Mouse (Mus musculus): Measurements from ENCODE around the gene Ankrd55. TPM values are rescaled to one million over a fixed set of nuclear protein-coding genes. Genes with fewer than 3 reads are reported as not detected.
"Not testable (repeated sequence)": the region's sequence is repeated elsewhere in the genome, so short reads cannot be mapped to it uniquely, and the experiment has no call there.

Ankrd55 gene
- polyA plus RNA-seq, 2 experiments = 1.0 to 1.6 TPM

- DNase-seq (ENCODE audit: low spot score) (peak; percentile 65), ATAC-seq (ENCODE audit: low FRiP score, low read depth) (no peak)
- Histone ChIP-seq H3K36me3 (ENCODE audit: control insufficient read depth, insufficient read depth, low read length) (no peaks in the 10 kb centered on the region), H3K27ac (replicated peaks; ENCODE audit: low read depth, low read length) (no peak overlapping the region), H3K9ac (ENCODE audit: low read depth, low read length, severe bottlenecking) (no peak overlapping the region), H3K4me3 (replicated peaks; ENCODE audit: low read length) (no peak overlapping the region), H3K4me2 (replicated peaks; ENCODE audit: low read depth, low read length, severe bottlenecking) (no peak overlapping the region), H3K27me3 (ENCODE audit: control insufficient read depth, insufficient read depth, low read length) (no peaks in the 10 kb centered on the region), H3K4me1 (ENCODE audit: control insufficient read depth, insufficient read depth, low read length) (0 out of 2 replicates have a peak, but pooled peaks cover 2% of the 10 kb centered on the region), H3K9me3 (ENCODE audit: control insufficient read depth, low read length) (0 out of 2 replicates have a peak, but pooled peaks cover 4% of the 10 kb centered on the region)
- TF ChIP-seq POLR2A (IDR thresholded peaks at IDR 0.05; ENCODE audit: borderline replicate concordance, extremely low read depth, insufficient read depth, insufficient read length) = no peak
- 7% methylated on average over 1 of the region's 1 CpGs for WGBS
These were observed 20.4 kb downstream of the Ankrd55 start for GRCm38 (mm10) chr13:112308672-112309071.

GRCm38 (mm10) chr13:112311611-112312010 lies 23.4 kb downstream of the Ankrd55 start:
- H3K27ac ChIP-seq (replicated peaks; ENCODE audit: low read depth, low read length); ATAC-seq (ENCODE audit: low FRiP score, low read depth); H3K9ac ChIP-seq (ENCODE audit: low read depth, low read length, severe bottlenecking); H3K4me1 ChIP-seq (ENCODE audit: control insufficient read depth, insufficient read depth, low read length); DNase-seq (ENCODE audit: low spot score); H3K4me3 ChIP-seq (replicated peaks; ENCODE audit: low read length); H3K4me2 ChIP-seq (replicated peaks; ENCODE audit: low read depth, low read length, severe bottlenecking); H3K27me3 ChIP-seq (ENCODE audit: control insufficient read depth, insufficient read depth, low read length); H3K9me3 ChIP-seq (ENCODE audit: control insufficient read depth, low read length); H3K36me3 ChIP-seq (ENCODE audit: control insufficient read depth, insufficient read depth, low read length): not testable (repeated sequence)
- WGBS = 64% methylated on average over 3 of the region's 3 CpGs

- Histone ChIP-seq H3K27me3 (ENCODE audit: control insufficient read depth, insufficient read depth, low read length) (no peaks in the 10 kb centered on the region), H3K9ac (ENCODE audit: low read depth, low read length, severe bottlenecking) (no peak overlapping the region), H3K4me1 (ENCODE audit: control insufficient read depth, insufficient read depth, low read length) (peaks cover 7% of the 10 kb centered on the region; the same call in 1 of the 2 replicates), H3K4me3 (replicated peaks; ENCODE audit: low read length) (no peak overlapping the region), H3K27ac (replicated peaks; ENCODE audit: low read depth, low read length) (no peak overlapping the region), H3K4me2 (replicated peaks; ENCODE audit: low read depth, low read length, severe bottlenecking) (no peak overlapping the region), H3K36me3 (ENCODE audit: control insufficient read depth, insufficient read depth, low read length) (no peaks in the 10 kb centered on the region), H3K9me3 (ENCODE audit: control insufficient read depth, low read length) (no peaks in the 10 kb centered on the region; the same call in 1 of the 2 replicates)
- DNase-seq (ENCODE audit: low spot score) (no peak), ATAC-seq (ENCODE audit: low FRiP score, low read depth) (no peak)
- TF ChIP-seq POLR2A (IDR thresholded peaks at IDR 0.05; ENCODE audit: borderline replicate concordance, extremely low read depth, insufficient read depth, insufficient read length) = no peak
- WGBS = 24% methylated on average over 3 of the region's 3 CpGs
These were observed 27.2 kb downstream of the Ankrd55 start for GRCm38 (mm10) chr13:112315442-112315841.

- no peak overlapping the region for H3K9ac ChIP-seq (ENCODE audit: low read depth, low read length, severe bottlenecking)
- H3K36me3 ChIP-seq (ENCODE audit: control insufficient read depth, insufficient read depth, low read length) = no peaks in the 10 kb centered on the region
- H3K27me3 ChIP-seq (ENCODE audit: control insufficient read depth, insufficient read depth, low read length) = no peaks in the 10 kb centered on the region
- no peaks in the 10 kb centered on the region; the same call in 1 of the 2 replicates for H3K9me3 ChIP-seq (ENCODE audit: control insufficient read depth, low read length)
- no peak overlapping the region for H3K27ac ChIP-seq (replicated peaks; ENCODE audit: low read depth, low read length)
- ATAC-seq (ENCODE audit: low FRiP score, low read depth) = no peak
- 78% methylated on average over 11 of the region's 11 CpGs for WGBS
- H3K4me1 ChIP-seq (ENCODE audit: control insufficient read depth, insufficient read depth, low read length) = peaks cover 7% of the 10 kb centered on the region; the same call in 1 of the 2 replicates
- no peak for TF ChIP-seq POLR2A (IDR thresholded peaks at IDR 0.05; ENCODE audit: borderline replicate concordance, extremely low read depth, insufficient read depth, insufficient read length)
- no peak overlapping the region for H3K4me2 ChIP-seq (replicated peaks; ENCODE audit: low read depth, low read length, severe bottlenecking)
- DNase-seq (ENCODE audit: low spot score) = no peak
- no peak overlapping the region for H3K4me3 ChIP-seq (replicated peaks; ENCODE audit: low read length)
These were observed 28.6 kb downstream of the Ankrd55 start for GRCm38 (mm10) chr13:112316622-112317482.

GRCm38 (mm10) chr13:112318124-112318523 lies 29.9 kb downstream of the Ankrd55 start:
- no peaks in the 10 kb centered on the region for H3K36me3 ChIP-seq (ENCODE audit: control insufficient read depth, insufficient read depth, low read length)
- no peak overlapping the region for H3K4me2 ChIP-seq (replicated peaks; ENCODE audit: low read depth, low read length, severe bottlenecking)
- no peaks in the 10 kb centered on the region for H3K27me3 ChIP-seq (ENCODE audit: control insufficient read depth, insufficient read depth, low read length)
- 88% methylated on average over 8 of the region's 8 CpGs for WGBS
- peaks cover 10% of the 10 kb centered on the region; the same call in 1 of the 2 replicates for H3K4me1 ChIP-seq (ENCODE audit: control insufficient read depth, insufficient read depth, low read length)
- no peak overlapping the region for H3K4me3 ChIP-seq (replicated peaks; ENCODE audit: low read length)
- no peak overlapping the region for H3K9ac ChIP-seq (ENCODE audit: low read depth, low read length, severe bottlenecking)
- no peak for ATAC-seq (ENCODE audit: low FRiP score, low read depth)
- no peak for TF ChIP-seq POLR2A (IDR thresholded peaks at IDR 0.05; ENCODE audit: borderline replicate concordance, extremely low read depth, insufficient read depth, insufficient read length)
- no peak for DNase-seq (ENCODE audit: low spot score)
- no peak overlapping the region for H3K27ac ChIP-seq (replicated peaks; ENCODE audit: low read depth, low read length)
- H3K9me3 ChIP-seq (ENCODE audit: control insufficient read depth, low read length) = no peaks in the 10 kb centered on the region; the same call in 1 of the 2 replicates

All from limb, embryonic 14.5 days (tissue).